Mouse (Mus musculus) ES-Bruce4 (cell line): Measurements from ENCODE around the gene Cyb5d1.

ENCODE experiments used
- CTCF ChIP-seq: IDR thresholded peaks from one replicate; pipeline ENCODE4 v1.8.1; 2011; ENCODE audit warnings: low read depth, low read length
- EP300 ChIP-seq: IDR thresholded peaks from 2 replicates; pipeline ENCODE4 v1.6.1; 2011; ENCODE audit warnings: low read depth, low read length; ENCODE audit not compliant: insufficient read depth

DNA sequence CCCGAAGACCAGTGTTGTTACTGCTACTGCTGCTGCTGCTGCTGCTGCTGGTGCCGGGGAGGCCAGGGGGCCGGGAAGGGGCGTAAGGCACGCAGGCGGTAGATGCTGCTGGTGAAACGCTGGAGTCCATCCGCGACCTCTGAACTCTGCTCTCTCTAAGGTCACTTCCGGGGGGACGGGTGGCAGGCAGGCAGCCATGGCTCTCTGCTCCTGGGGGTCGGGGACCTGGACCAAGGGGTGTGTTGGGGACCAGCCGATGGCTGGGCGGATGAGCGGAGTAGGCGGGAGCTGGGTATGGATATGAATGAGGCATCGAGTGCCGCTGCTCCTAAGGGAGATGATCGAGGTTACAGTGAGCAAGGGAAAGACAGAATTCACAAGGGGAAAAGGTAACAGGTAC is 10.9 kb upstream of the Cyb5d1 start:
- TF ChIP-seq EP300 (no peak), CTCF (no peak)
